Mouse (Mus musculus) right cerebral cortex, adult 18-20 months (tissue): ENCODE results near the gene Igsf9.

Experiments used
- DNase-seq: peaks from one replicate; pipeline ENCODE4 v3.0.0; 2022; ENCODE audit warnings: mixed read lengths

Gene Igsf9

GRCm38 (mm10) chr1:172499765-172500441 lies 18.3 kb downstream of the Igsf9 start, which contains the start of gene Tagln2:
Gene Tagln2 (plus strand): TSS chr1:172500047.
- no peak for DNase-seq

GRCm38 (mm10) chr1:172500451-172501370 lies 19.1 kb downstream of the Igsf9 start:
- DNase-seq: no peak

DNA sequence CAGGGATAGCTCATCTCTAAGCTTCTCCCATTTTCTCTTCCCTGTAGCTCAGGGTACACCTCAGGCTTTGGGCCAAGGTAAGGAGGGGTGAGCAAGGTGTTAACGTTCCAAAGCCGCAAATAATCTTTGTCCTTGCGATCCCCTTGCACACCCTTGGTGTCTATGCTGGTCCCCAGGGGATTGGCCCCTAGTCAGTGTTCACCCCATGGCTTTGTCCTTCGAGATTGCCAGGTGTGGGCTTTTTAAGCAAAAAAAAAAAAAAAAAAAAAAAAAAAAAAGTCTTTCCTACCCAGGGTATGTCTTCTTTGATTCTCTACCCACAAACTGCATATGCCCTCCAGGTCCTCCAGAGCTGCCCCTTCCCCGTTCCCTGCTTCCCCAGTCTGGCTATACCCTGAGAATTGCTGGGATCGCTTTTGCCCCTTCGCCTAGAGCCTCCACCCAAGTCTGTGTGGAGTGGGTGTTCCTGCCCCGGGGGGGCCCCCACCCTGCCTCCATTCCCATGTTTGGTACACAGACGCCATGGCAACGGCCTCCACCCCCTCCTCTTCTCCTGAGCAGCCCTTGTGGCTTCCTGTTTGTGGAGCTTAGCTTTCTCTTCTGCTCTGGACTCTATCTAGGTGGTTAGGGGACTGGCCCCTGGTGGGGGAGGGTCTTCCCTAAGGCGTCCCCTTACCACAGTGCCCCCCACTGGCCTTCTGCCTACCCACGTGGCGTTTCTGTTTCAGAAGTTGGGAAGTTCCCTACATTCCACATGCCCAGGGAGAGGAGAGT lies 20.0 kb downstream of the Igsf9 start:
- DNase-seq: no peak

GRCm38 (mm10) chr1:172502145-172503110 lies 20.8 kb downstream of the Igsf9 start:
- DNase-seq: no peak

- DNase-seq: no peak
Measured at GRCm38 (mm10) chr1:172503111-172503997, 21.8 kb downstream of the Igsf9 start.

DNA sequence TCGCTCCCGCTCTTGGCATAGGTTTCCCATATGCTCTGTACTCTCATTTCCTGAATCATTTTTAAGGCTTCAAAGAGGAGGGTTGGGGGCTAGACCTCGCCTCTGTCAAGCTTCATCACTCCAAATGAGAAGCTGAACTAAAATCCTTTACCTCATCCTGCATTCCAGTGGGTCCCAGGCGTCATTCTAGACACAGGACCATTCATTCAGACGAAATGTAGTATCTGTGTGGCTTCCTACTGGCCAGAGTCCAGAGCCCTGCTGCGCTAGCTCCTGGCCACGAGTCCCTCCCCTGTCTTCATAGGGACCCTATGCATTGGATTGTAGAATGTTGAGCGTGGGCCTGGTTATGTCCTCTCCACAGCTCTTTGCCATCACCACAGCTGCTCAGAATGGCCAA lies 23.2 kb downstream of the Igsf9 start:
- DNase-seq: no peak

DNA sequence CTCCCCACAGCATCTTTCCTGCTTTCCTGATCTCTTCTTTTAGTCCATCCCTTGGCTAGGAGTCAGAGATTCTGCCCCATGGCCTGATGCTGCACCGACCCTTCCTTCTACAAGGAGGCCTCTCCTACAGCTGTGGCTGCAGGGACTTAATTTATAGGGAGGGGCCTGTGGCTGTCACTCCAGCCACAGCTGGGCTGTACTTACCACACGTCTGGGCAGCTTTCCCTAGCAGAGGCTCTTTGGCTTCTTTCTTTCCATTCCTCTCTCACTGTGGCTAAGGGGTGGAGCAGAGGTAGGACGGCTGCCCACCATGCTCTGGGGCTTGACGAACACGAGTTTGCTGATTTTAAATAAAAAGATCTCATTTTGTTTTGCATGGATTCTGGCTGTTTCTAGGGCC lies 25.4 kb downstream of the Igsf9 start:
- no peak for DNase-seq

DNA sequence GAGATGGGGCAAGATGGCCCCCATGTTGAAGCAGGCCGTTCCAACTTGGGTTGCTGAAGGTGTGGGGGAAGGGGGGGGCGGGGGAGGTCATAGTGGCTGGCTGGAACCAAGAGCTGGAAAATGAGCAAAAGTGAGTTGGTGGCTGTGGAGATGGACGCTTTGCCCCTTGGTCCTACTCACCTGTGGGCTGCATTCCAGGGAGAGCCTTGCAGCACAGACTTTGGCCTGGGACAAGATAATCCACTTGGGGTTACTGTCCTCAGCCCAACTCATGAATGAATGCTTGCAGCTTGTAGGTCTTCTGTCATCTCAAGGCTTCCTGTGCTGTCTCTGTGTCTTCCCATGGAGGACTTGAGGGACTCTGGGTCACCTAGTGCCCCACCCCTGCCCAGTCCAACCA lies 26.1 kb downstream of the Igsf9 start:
- DNase-seq: no peak

GRCm38 (mm10) chr1:172508172-172508571 lies 26.6 kb downstream of the Igsf9 start:
- no peak for DNase-seq

DNA sequence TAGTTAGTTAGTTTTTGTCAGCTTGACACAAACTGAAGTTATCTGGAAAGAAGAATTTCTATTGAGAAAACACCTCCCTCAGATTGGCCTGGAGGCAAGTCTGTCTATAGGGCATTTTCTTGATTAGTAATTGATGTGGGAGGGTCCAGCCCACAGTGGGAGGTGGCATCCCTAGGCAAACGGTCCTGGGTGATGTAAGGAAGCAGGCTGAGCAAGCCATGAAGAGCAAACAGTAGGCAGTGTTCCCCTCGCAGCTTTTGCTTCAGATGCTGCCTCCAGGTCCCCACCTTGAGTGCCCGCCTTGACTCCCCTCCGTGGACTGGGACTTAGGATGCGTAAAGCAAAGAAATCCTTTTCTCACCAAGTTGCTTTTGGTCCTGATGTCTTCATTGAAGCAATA lies 27.6 kb downstream of the Igsf9 start:
- no peak for DNase-seq

- DNase-seq: no peak
Measured at GRCm38 (mm10) chr1:172509983-172510382, 28.4 kb downstream of the Igsf9 start.

GRCm38 (mm10) chr1:172510421-172510972 lies 28.9 kb downstream of the Igsf9 start:
- no peak for DNase-seq

DNA sequence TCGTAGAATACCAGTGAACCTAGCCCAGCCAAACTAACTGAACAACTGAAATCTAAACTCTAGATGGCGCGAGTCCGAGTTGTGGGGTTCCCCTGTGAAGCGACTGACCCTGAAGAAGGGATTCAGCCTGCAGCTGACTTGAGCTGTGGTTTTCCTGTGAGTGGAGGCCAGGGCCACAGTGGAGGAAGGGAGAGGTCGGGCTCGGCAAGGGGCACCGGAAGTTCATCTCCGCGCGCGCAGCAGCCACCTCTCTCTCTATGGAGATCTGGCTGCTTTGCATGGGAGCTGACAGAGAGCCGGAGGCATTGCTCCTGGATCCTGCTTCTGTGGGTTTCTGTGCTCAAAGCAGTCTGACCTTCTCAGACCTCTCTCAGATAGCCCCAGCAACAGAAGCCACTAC lies 31.4 kb downstream of the Igsf9 start:
- DNase-seq: no peak

DNA sequence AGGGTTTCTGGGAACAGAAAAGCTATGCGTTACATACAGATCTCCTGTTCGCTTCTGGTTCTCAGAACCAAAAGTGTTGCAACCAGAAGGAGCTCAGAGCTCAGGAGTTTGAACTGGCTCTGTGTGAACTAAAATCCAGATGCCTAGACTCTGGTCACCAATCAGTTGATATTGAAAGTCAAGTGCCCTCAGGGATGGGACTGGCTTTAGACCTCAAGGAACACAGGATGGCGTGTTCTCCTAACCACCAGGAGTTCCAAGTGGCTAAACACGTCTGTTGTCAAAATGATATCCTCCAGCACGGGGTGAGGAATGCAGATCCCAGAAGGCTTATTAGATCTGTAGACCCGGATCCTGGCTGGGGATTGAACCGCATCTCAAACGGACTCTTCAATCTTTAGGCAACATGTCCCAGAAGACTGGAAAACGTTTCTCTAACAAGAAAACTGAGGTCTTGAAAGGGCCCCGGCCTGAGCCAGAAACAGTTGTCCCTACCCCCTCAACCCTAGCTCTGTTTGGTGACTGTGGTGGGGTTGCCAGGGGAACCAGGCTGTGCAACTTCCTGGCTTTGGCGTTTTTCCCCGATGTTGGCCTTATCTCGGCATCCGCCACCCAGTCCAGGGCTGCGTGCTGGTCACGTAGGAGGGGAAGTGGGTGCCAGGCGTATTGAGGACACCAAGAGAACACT lies 32.1 kb downstream of the Igsf9 start:
- DNase-seq: no peak

GRCm38 (mm10) chr1:172514213-172514529 lies 32.6 kb downstream of the Igsf9 start:
- no peak for DNase-seq

- DNase-seq: no peak
Measured at GRCm38 (mm10) chr1:172514551-172515268, 33.1 kb downstream of the Igsf9 start.

DNA sequence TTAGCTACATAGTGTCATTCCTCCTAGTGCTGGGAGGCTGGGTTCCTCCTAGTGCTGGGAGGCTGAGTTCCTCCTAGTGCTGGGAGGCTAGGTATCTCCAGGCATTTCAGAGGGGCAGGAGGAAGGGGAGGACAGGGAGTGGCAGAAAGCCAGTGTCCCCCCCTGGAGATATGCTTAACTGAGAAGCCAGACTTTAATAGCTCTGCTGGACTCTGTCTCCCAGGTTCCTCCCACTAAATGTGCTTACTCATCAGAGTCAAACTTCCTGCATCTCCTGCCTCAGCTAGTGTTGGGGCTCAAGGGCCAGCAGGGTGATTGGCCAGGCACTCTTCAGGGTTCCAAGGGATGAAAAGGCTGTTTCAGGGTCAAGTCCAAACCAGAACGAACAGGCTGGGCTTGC lies 33.8 kb downstream of the Igsf9 start:
- no peak for DNase-seq

DNA sequence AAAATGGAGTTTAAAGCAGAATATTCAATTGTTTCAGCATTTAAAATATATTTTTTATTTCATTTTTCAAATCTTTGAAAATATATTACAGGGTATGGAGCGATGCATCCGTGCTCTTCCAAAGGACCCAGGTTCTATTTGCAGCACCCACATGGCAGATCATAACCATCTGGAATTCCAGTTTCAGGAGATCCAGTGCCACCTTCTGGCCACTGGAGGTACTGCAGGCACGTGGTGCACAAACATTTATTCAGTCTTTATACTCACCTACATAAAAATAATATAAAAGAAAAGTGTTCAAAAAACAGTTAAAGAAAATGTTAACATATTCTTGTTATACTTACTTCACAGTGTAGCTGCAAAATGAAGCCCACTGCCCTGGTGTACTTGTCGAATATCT lies 36.4 kb downstream of the Igsf9 start:
- DNase-seq: no peak

GRCm38 (mm10) chr1:172519644-172520043 lies 38.1 kb downstream of the Igsf9 start:
- no peak for DNase-seq
